ENCODE assay signal across 10 mouse cellular contexts in genomic region chr19:6830556-6831316, GRCm38 (mm10). TPM values are rescaled to one million over a fixed set of nuclear protein-coding genes. Genes with fewer than 3 reads are reported as not detected.
DNase-seq lines count a peak whose midpoint lies in the region; ATAC-seq and TF ChIP-seq lines count a peak whose summit lies in the region.
"Had no signal": no experiment of that assay in that cellular context is flagged by ENCODE, and none has a peak within 500 bp of the region (broad histone marks: within the 10 kb centered on the region; RNA-seq: fewer than 3 reads in every experiment).

No protein-coding gene starts in this region.

- peak overlapping the region; percentile 17 for H3K4me3 ChIP-seq in heart, embryonic 12.5 days
- H3K4me3 ChIP-seq in heart, adult 2 months = no peak overlapping the region
- H3K4me3 ChIP-seq in testis, adult 2 months (ENCODE audit: control insufficient read depth, low read depth, low read length) = peak overlapping the region; percentile 30
- H3K4me3 ChIP-seq in limb, embryonic 14.5 days (replicated peaks; ENCODE audit: low read length) = peak overlapping the region; percentile 20

- peaks cover 68% of the 10 kb centered on the region for H3K27me3 ChIP-seq in heart, embryonic 12.5 days (replicated peaks)
- H3K27me3 ChIP-seq in heart, adult 2 months (ENCODE audit: control insufficient read depth, insufficient read depth, low read length) = no peaks in the 10 kb centered on the region
- H3K27me3 ChIP-seq in testis, adult 2 months (ENCODE audit: control insufficient read depth, insufficient read depth, low read length) = no peaks in the 10 kb centered on the region
- H3K27me3 ChIP-seq in limb, embryonic 14.5 days (ENCODE audit: control insufficient read depth, insufficient read depth, low read length) = peaks cover 45% of the 10 kb centered on the region

- DNase-seq in heart, adult 2 months = no peak
- DNase-seq in testis, postnatal 10 days (ENCODE audit: low spot score) = no peak
- no peak for DNase-seq in limb, embryonic 14.5 days (ENCODE audit: low spot score)
- no peak for DNase-seq in gastrocnemius, postnatal 36 days
- no peak for DNase-seq in layer of hippocampus, postnatal 36 days
- DNase-seq: adrenal gland, postnatal 14 days; right cerebral cortex, postnatal 25 days had no signal

- TF ChIP-seq POLR2A in heart, adult 2 months (IDR thresholded peaks at IDR 0.05; ENCODE audit: insufficient read depth, low read depth, low read length) = no peak
- no peak for TF ChIP-seq POLR2A in testis, adult 2 months (IDR thresholded peaks at IDR 0.05; ENCODE audit: control insufficient read depth, low read depth, low read length)
- TF ChIP-seq POLR2A in limb, embryonic 14.5 days (IDR thresholded peaks at IDR 0.05; ENCODE audit: borderline replicate concordance, extremely low read depth, insufficient read depth, insufficient read length) = no peak

- WGBS in heart, embryonic 12.5 days = 17% methylated on average over 38 of the region's 38 CpGs
- 77% methylated on average over 38 of the region's 38 CpGs for WGBS in heart, adult 2 months
- 14% methylated on average over 36 of the region's 38 CpGs for WGBS in limb, embryonic 14.5 days

- no peak for TF ChIP-seq EP300 in heart, adult 2 months (IDR thresholded peaks at IDR 0.05; ENCODE audit: insufficient read depth, low read depth, low read length)

- peaks cover 41% of the 10 kb centered on the region for H3K36me3 ChIP-seq in heart, embryonic 12.5 days
- H3K36me3 ChIP-seq in heart, adult 2 months (ENCODE audit: control insufficient read depth, insufficient read depth, low read length) = no peaks in the 10 kb centered on the region
- H3K36me3 ChIP-seq in testis, adult 2 months (ENCODE audit: control insufficient read depth, insufficient read depth, low read length) = no peaks in the 10 kb centered on the region; the same call in none of the 2 replicates
- peaks cover 47% of the 10 kb centered on the region for H3K36me3 ChIP-seq in limb, embryonic 14.5 days (ENCODE audit: control insufficient read depth, insufficient read depth, low read length)

- no peak for ATAC-seq in heart, embryonic 12.5 days (ENCODE audit: insufficient number of reproducible peaks, low FRiP score)
- no peak for ATAC-seq in limb, embryonic 14.5 days (ENCODE audit: low FRiP score, low read depth)
- no peak for ATAC-seq in erythroid progenitor cell, adult 5-6 weeks (replicated peaks; ENCODE audit: low FRiP score, poor library complexity, severe bottlenecking)

- H3K27ac ChIP-seq in heart, embryonic 12.5 days (ENCODE audit: poor library complexity, severe bottlenecking) = no peak overlapping the region
- H3K27ac ChIP-seq in heart, adult 2 months = no peak overlapping the region
- H3K27ac ChIP-seq in testis, adult 2 months (ENCODE audit: control insufficient read depth, insufficient read depth, low read depth, low read length) = no peak overlapping the region
- no peak overlapping the region for H3K27ac ChIP-seq in limb, embryonic 14.5 days (replicated peaks; ENCODE audit: low read depth, low read length)

- no peaks in the 10 kb centered on the region for H3K79me2 ChIP-seq in heart, adult 2 months (replicated peaks; ENCODE audit: control insufficient read depth, insufficient read depth, low read length)

- H3K9ac ChIP-seq in heart, embryonic 12.5 days = no peak overlapping the region
- no peak overlapping the region for H3K9ac ChIP-seq in heart, adult 2 months (ENCODE audit: low read depth, low read length)
- no peak overlapping the region for H3K9ac ChIP-seq in limb, embryonic 14.5 days (ENCODE audit: low read depth, low read length, severe bottlenecking)

- intact Hi-C loops in heart, adult 2 months (cut with DNase I) = no loop called here
- intact Hi-C loops in gastrocnemius, postnatal 36 days (cut with DNase I) = no loop called here

- H3K4me1 ChIP-seq in heart, embryonic 12.5 days (replicated peaks) = peaks cover 16% of the 10 kb centered on the region
- H3K4me1 ChIP-seq in heart, adult 2 months (ENCODE audit: control insufficient read depth, insufficient read depth, low read length) = no peaks in the 10 kb centered on the region
- peaks cover 17% of the 10 kb centered on the region for H3K4me1 ChIP-seq in testis, adult 2 months (ENCODE audit: control insufficient read depth, insufficient read depth, low read length)
- H3K4me1 ChIP-seq in limb, embryonic 14.5 days (ENCODE audit: control insufficient read depth, insufficient read depth, low read length) = peaks cover 6% of the 10 kb centered on the region; the same call in 1 of the 2 replicates

- TF ChIP-seq CTCF in heart, adult 2 months (IDR thresholded peaks at IDR 0.05) = no peak
- TF ChIP-seq CTCF in testis, adult 2 months (IDR thresholded peaks at IDR 0.05; ENCODE audit: control insufficient read depth, insufficient read depth, insufficient replicate concordance, low read depth, low read length) = no peak

- peak overlapping the region; percentile 50 for H3K4me2 ChIP-seq in heart, embryonic 12.5 days
- peak overlapping the region; percentile 35; the same call in 1 of the 2 replicates for H3K4me2 ChIP-seq in limb, embryonic 14.5 days (replicated peaks; ENCODE audit: low read depth, low read length, severe bottlenecking)

- no peaks in the 10 kb centered on the region for H3K9me3 ChIP-seq in heart, embryonic 12.5 days (replicated peaks)
- H3K9me3 ChIP-seq in limb, embryonic 14.5 days (ENCODE audit: control insufficient read depth, low read length) = no peaks in the 10 kb centered on the region

RNA-seq across cellular contexts. Expression of gene Rps6ka4, which starts 9.7 kb away (rescaled TPM):
- polyA plus RNA-seq in heart, embryonic 12.5 days (2016; fragmentation: Nextera tagmentation; extraction: Ambion mirVana) = 14.8 and 19.3 TPM in 2 replicates
- 10 to 100 TPM; 15.9 to 17.9 TPM for total RNA-seq in heart, adult 2 months (2021)
- 11.8 and 12.9 TPM in 2 replicates for polyA plus RNA-seq in heart, adult 2 months (2012; rRNA removed)
- 12.5 and 16.4 TPM in 2 replicates for polyA plus RNA-seq in testis, adult 2 months (2012; rRNA removed)
- 19.4 and 22.9 TPM in 2 replicates for polyA plus RNA-seq in limb, embryonic 14.5 days (2012; rRNA removed)
- polyA plus RNA-seq in limb, embryonic 14.5 days (2014; fragmentation: Nextera tagmentation; extraction: Ambion mirVana) = 25.2 and 27.4 TPM in 2 replicates
- 1 to 10 TPM; 8.1 to 8.5 TPM for total RNA-seq in gastrocnemius, postnatal 36 days (2021)
- total RNA-seq in layer of hippocampus, postnatal 36 days (2021) = 10 to 100 TPM; 34.6 to 36.0 TPM
- 0.72 TPM in 1 of 2 replicates, not detected in the other for total RNA-seq in erythroid progenitor cell, adult 5-6 weeks (2015; ENCODE audit: low replicate concordance)
- 1.2 and 1.5 TPM in 2 replicates for total RNA-seq in erythroid progenitor cell, adult 5-6 weeks (2017; ENCODE audit: low replicate concordance)

RNA-seq across cellular contexts. Expression of gene Ccdc88b, which starts 27.3 kb away (rescaled TPM):
- 0.47 and 0.55 TPM in 2 replicates for polyA plus RNA-seq in heart, embryonic 12.5 days (2016; fragmentation: Nextera tagmentation; extraction: Ambion mirVana)
- total RNA-seq in heart, adult 2 months (2021) = 1 to 10 TPM in 1 of 2 experiments, under 1 TPM in 1; 0.86 to 1.0 TPM
- 0.94 and 1.8 TPM in 2 replicates for polyA plus RNA-seq in heart, adult 2 months (2012; rRNA removed)
- 33.5 and 39.8 TPM in 2 replicates for polyA plus RNA-seq in testis, adult 2 months (2012; rRNA removed)
- polyA plus RNA-seq in limb, embryonic 14.5 days (2012; rRNA removed) = 1.8 and 2.2 TPM in 2 replicates
- 0.69 and 0.75 TPM in 2 replicates for polyA plus RNA-seq in limb, embryonic 14.5 days (2014; fragmentation: Nextera tagmentation; extraction: Ambion mirVana)
- total RNA-seq in gastrocnemius, postnatal 36 days (2021) = under 1 TPM; 0.37 to 0.56 TPM
- 1 to 10 TPM; 10.0 TPM for total RNA-seq in layer of hippocampus, postnatal 36 days (2021)
- total RNA-seq in erythroid progenitor cell, adult 5-6 weeks (2015; ENCODE audit: low replicate concordance) = 4.2 and 9.4 TPM in 2 replicates
- 6.4 and 12.1 TPM in 2 replicates for total RNA-seq in erythroid progenitor cell, adult 5-6 weeks (2017; ENCODE audit: low replicate concordance)
